Mouse (Mus musculus) heart, postnatal 4 days (tissue): Measurements from ENCODE around the gene 4931428F04Rik. TPM values are rescaled to one million over a fixed set of nuclear protein-coding genes. Genes with fewer than 3 reads are reported as not detected.

Experiments used
- DNase-seq: peaks from one replicate; pipeline ENCODE4 v3.0.0; 2021
- total RNA-seq, 2 experiments: library from RNA; stranded (reverse); gene quantifications; 2 replicates each; pipeline ENCODE4 v1.2.3; 2021

4931428F04Rik gene
- total RNA-seq, 2 experiments from 2014 or later, result 6.0 to 7.5 TPM

DNA sequence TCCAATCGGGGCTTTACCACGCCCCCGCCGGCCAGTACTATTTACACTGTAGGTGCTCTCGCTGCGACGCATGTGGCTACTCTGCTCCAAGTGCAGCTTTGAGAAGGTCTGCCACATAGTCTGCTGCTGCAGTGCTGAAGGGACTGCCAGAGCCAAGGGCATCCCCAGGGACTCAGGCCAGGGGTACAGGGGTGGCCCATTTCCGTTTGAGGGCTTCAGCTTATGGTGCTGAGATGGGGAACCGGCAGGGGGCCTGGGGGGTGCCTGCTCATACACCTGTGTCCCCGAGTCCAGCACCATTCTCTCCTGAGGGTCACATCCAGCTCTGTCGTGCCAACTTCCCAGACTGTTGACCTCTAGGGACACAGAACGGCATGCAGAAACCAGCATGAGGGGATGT is 4.2 kb downstream of the 4931428F04Rik start:
- no peak for DNase-seq

- DNase-seq, result peak; percentile 58
Observed at GRCm38 (mm10) chr8:105283074-105283473, 6.6 kb downstream of the 4931428F04Rik start.

GRCm38 (mm10) chr8:105282239-105282638 is 7.4 kb downstream of the 4931428F04Rik start:
- DNase-seq, result no peak

DNA sequence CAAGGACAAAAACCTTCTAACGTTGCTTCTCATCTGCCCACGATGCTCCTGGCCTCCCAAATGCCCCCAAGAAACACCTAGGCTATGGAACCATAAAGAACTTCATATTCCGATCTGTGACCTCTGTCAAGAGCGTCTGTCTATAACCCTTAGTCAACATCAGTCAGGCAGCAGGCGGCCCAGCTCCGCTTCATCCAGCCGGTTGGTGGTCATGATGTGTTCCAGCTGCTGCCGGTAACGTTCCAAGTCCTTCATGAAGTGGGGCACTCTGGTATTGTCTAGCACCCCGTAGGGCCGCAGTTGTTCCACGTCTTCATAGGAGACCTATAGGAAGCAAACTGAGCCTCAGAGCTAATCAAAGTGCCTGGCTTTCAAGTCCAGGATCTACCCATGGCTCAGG is 7.8 kb downstream of the 4931428F04Rik start:
- no peak for DNase-seq

- no peak for DNase-seq
Observed at GRCm38 (mm10) chr8:105280567-105280966, 9.1 kb downstream of the 4931428F04Rik start.

- DNase-seq, result peak; percentile 88
Observed at GRCm38 (mm10) chr8:105278911-105279334, 10.7 kb downstream of the 4931428F04Rik start.

DNA sequence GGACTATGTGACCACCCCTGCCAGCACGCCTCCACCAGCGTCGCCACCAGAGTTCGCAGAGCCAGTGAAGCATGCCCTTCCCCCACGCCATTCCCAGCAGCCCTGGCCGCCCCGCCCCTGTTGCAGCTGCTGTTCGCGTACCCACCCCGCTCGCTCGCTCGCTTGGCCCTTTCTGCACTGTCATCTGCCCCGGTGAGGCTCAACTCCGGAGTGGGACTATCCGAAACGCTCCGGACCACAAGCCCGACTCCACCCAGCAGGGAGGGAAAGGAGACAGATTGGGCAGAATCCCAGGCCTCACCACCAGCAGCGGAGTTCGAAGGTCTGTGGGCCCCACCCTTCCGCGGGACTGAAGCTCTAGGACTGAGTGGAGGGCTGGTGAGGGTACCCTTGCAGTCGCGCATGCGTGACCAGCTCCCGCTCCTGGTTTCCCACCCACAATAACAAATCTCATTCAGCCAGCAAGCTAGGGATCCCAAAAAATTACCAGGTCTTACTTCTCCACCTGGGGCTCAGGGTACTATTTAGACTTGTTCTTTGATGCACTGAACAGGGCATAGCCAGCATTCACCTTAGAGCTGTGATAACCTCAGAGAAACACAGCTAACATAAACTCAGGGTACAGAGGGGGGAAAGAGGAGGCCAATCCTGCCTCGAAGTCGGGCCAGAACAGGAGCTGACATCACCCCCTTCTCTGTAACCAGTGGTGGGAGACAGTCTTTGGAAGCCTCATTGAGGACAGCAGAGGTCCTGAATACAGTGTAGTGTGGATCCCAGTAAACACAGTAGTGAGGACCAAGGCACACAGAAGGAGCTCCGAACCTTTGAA is 13.2 kb downstream of the 4931428F04Rik start:
- DNase-seq, result peak; percentile 72

GRCm38 (mm10) chr8:105275840-105276239 is 13.8 kb downstream of the 4931428F04Rik start, which contains the start of gene Nol3:
Nol3 (plus strand) TSS chr8:105276140.
- DNase-seq, result no peak

DNA sequence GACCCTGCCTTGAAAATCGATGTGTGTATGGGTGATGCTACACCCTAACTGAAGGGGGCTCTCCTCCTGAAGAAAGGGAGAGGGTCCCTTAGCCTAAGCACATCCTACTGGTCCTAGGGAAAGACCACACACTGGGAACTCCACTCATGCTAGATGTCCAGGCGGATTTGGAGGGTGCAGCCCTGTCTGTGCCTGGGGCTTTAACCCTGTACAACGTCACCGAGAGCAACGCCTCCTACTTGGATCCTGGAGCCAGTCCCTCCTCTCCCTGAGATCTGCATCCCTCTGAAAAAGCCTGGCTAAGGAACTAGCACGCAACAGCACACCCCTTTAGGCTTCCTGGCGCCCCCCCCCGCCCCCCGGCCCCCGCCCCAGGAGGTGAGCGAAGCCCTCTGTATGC is 14.3 kb downstream of the 4931428F04Rik start:
- DNase-seq, result no peak

DNA sequence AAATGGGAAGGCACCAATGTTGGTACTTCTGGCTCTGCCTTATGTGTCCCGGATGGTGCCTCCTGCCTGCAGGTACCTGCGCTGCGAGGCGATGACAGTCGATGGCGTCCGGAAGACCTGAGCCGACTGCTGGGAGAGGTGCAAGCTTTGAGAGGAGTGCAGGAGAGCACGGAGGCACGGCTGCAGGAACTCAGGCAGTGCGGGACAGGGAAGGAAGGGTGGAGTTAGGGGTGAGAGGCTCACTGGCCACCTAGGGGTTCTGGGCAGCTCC is 18.8 kb downstream of the 4931428F04Rik start:
- no peak for DNase-seq

GRCm38 (mm10) chr8:105270101-105270915 is 19.4 kb downstream of the 4931428F04Rik start:
- DNase-seq, result no peak

- peak; percentile 72 for DNase-seq
Observed at GRCm38 (mm10) chr8:105269461-105269947, 20.2 kb downstream of the 4931428F04Rik start, which contains the start of gene Hsf4. Hsf4 (plus strand) TSS chr8:105269801.

GRCm38 (mm10) chr8:105269075-105269458 is 20.6 kb downstream of the 4931428F04Rik start:
- DNase-seq, result no peak

- peak; percentile 42 for DNase-seq
Observed at GRCm38 (mm10) chr8:105268342-105269074, 21.2 kb downstream of the 4931428F04Rik start.

DNA sequence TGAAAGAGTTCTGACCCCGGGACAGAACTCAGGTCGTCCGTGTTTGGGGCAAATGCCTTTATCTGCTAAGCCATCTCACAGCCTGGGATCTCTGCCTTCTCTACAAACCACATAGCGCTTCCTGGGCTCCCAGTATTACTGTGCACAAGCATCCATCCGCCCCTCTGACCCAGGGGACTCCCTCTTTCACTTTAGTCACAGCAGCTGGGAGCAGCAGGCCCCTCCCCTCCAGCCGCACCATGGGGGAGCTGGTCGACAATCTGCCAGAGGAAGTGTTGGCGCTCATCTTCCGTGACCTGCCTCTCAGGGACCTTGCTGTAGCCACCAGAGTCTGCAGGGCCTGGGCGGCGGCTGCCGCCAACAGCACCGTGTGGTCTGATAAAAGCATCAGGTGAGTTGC is 22.9 kb downstream of the 4931428F04Rik start:
- DNase-seq, result no peak

DNA sequence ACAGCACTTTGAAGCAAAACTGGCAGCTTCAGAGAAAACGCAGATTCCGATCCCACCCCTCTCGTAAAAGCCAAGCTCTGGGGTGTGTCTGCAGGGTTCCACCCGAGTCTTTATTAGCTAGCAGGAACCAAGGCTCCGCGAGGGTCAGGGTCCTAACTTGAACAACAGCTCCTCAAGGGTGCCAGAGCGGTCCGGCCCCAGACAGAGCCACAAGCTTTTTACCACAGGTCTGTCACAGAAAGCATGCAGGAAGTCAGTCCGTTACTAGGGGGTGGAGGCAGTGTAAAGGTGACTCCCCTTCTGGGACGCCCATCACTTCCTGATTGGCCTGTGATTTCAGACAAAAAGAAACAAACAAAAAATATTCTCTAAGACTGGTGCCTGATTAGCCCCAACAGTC is 24.5 kb downstream of the 4931428F04Rik start:
- no peak for DNase-seq

DNA sequence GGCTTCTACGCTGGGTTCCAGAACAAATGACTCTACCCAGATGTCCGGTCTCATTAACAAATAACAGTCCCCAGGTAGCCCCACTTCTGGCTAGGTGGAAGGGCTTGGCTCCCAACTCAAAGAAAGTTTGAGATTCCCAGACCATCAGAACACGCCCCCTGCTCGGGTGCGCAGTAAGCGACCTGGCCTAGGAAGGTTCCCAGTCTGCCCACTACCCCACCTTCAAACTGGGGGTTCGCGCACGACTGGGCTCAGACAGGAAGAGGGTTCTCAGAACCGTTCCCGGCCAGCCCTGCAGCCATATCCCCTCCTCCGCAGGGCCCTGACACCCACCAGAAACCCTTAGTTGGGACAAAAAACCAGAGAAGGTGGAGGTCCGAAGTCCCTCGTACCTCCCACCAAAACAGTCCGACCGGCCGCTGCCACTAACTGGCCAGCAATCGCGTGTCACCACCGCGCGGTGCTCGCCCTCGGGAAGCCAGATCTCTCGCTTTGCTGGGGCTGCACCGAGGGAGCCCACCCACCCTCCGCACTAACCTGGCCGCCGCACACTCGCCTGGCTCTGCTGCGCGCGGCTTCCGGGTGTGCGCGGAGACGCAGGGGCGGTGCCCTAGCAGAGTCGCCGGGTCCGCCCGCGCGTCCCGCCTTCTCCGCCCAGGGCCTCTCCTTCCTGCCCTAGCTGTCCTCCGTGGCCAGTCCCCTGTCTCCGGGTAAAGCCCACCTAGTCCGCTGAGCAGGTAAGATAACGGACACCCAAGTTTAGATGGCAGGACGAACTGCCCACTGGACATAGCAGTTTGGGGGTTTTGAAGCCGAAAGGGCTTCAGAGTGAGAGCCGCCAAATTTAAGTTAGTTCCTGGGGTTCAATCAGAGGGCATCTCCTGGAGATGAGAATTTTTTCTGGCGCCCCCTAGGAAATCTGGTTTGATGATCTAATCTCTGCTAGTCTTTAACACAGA is 25.4 kb downstream of the 4931428F04Rik start, which contains the start of the genes Tradd and Fbxl8:
Tradd (minus strand) TSS at position 586 of the 959 bp plus-strand sequence.
Fbxl8 (plus strand) TSS at position 625 of the 959 bp plus-strand sequence.
- peak; percentile 74 for DNase-seq

DNA sequence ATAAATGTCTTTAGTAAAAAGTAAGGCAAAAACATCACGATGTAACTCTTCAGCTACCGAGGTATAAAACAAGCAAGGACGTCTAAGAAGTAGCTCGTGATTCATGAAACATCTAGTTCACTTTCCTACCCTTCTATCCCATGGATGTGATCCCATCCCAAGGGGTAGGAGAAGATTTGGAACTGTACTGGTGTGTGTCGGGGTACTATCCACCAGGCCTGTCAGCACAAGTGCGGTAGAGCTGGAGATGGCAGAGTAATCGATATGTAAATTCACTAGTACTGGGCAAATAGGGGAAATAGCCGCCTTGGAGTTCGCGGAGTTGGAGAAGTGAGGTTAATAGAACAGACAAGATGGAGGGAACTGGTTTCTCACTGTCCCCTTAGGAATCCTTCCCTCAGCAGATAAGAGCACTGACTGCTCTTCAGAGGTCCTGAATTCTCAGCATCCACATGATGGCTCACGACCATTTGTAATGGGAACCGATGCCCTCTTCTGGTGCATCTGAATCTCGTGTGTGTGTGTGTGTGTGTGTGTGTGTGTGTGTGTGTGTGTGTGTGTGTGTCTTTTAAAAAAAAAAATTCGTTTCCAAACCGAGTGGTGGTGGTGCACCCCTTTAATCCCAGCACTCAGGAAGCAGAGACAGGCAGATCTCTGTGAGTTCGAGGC is 26.3 kb downstream of the 4931428F04Rik start:
- no peak for DNase-seq

DNA sequence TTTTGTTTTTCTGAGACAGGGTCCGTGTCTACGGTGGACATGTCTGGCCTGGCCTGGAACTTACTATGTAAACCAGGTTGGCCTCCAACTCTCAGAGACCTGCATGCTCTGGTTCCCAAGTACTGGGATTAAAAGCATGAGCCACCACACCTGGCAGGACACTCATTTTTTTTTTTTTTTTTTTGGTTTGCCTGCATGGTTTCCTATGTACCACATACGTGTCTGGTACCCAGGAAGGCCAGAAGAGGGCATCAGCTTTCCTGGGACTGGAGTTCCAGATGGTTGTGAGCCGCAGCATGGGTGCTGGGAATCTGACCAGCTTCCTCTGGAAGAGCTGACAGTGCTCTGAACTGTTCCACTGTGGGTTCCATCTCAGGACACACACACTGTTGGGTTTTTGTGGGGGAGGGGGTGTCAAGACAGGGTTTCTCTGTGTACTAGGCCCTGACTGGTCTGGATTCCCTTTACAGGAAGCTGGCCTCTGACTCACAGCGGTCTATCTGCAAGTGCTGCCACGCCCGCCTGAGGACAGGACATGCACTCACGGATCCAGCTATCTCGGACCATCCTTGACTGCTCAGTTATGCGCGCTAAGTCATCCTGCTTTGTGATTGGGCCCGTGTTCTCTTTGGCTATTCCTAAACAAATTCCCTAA is 28.2 kb downstream of the 4931428F04Rik start:
- DNase-seq, result no peak
